In the genomic region with DNA sequence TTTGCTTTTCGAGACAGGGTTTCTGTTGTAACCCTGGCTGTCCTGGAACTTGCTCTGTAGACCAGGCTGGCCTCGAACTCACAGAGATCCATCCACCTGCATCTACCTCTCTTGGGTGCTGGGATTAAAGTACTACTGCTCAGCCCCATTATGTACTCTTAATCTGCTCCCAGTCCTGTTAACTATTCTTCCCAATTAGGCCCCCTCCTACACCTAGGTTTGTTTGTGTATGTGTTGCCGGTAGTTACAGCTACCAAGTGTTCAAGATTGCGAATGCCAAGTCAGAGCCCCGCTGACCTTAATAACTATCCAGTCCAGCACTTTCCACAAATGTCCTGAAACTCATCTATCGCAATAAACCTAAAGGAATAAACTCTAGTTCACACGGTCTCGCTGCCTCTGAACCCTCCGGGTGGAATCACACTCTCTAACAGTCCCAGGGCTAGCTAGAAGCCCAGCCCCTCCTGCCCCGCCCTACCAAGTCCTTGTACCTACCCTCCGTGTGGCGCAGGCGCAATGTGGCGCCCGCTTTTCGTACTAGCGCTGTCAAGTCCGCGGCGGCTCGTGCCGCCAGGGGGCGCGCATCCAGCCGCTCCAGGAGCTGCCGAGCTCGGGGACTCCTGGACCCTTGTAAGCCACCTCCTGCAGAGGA, we compare ENCODE assay signal across 8 mouse cellular contexts. TPM values are rescaled to one million over a fixed set of nuclear protein-coding genes. Genes with fewer than 3 reads are reported as not detected.
DNase-seq lines count a peak whose midpoint lies in the region; ATAC-seq and TF ChIP-seq lines count a peak whose summit lies in the region.

No protein-coding gene starts in this region.

- peak; percentile 67 for TF ChIP-seq CTCF in bone marrow, adult 2 months (IDR thresholded peaks at IDR 0.05; ENCODE audit: control insufficient read depth, insufficient read depth, low read length)
- peak; percentile 60; the same call in 1 of the 2 replicates for TF ChIP-seq CTCF in spleen, adult 2 months (IDR thresholded peaks at IDR 0.05; ENCODE audit: extremely low read depth, insufficient read depth, insufficient read length, insufficient replicate concordance)

- H3K9ac ChIP-seq in embryonic facial prominence, embryonic 15.5 days, result no peak overlapping the region
- no peak overlapping the region; the same call in 1 of the 2 replicates for H3K9ac ChIP-seq in limb, embryonic 14.5 days (ENCODE audit: low read depth, low read length, severe bottlenecking)
- no peak overlapping the region for H3K9ac ChIP-seq in midbrain, embryonic 16.5 days (ENCODE audit: low read depth, low read length)

- no peaks in the 10 kb centered on the region for H3K9me3 ChIP-seq in embryonic facial prominence, embryonic 15.5 days (replicated peaks)
- no peaks in the 10 kb centered on the region for H3K9me3 ChIP-seq in limb, embryonic 14.5 days (ENCODE audit: control insufficient read depth, low read length)
- H3K9me3 ChIP-seq in midbrain, embryonic 16.5 days (replicated peaks; ENCODE audit: control insufficient read depth, low read length, poor library complexity, severe bottlenecking), result no peaks in the 10 kb centered on the region

- no peak overlapping the region; the same call in 1 of the 2 replicates for H3K27ac ChIP-seq in bone marrow, adult 2 months (ENCODE audit: control insufficient read depth, insufficient read depth, low read depth, low read length, poor library complexity)
- H3K27ac ChIP-seq in embryonic facial prominence, embryonic 15.5 days (replicated peaks), result no peak overlapping the region; the same call in 1 of the 2 replicates
- no peak overlapping the region for H3K27ac ChIP-seq in limb, embryonic 14.5 days (replicated peaks; ENCODE audit: low read depth, low read length)
- no peak overlapping the region for H3K27ac ChIP-seq in midbrain, embryonic 16.5 days (ENCODE audit: low read length)
- peak overlapping the region; percentile 41 for H3K27ac ChIP-seq in spleen, adult 2 months (ENCODE audit: insufficient read depth, low read length)

- no peaks in the 10 kb centered on the region for H3K36me3 ChIP-seq in embryonic facial prominence, embryonic 15.5 days
- no peaks in the 10 kb centered on the region for H3K36me3 ChIP-seq in limb, embryonic 14.5 days (ENCODE audit: control insufficient read depth, insufficient read depth, low read length)
- H3K36me3 ChIP-seq in midbrain, embryonic 16.5 days (ENCODE audit: control insufficient read depth, insufficient read depth, low read length), result no peaks in the 10 kb centered on the region
- H3K36me3 ChIP-seq in spleen, adult 2 months (ENCODE audit: control insufficient read depth, insufficient read depth, low read length), result no peaks in the 10 kb centered on the region

- H3K4me3 ChIP-seq in bone marrow, adult 2 months (replicated peaks; ENCODE audit: control insufficient read depth, low read depth, low read length), result peak overlapping the region; percentile 37
- peak overlapping the region; percentile 32 for H3K4me3 ChIP-seq in embryonic facial prominence, embryonic 15.5 days (replicated peaks)
- H3K4me3 ChIP-seq in limb, embryonic 14.5 days (replicated peaks; ENCODE audit: low read length), result peak overlapping the region; percentile 29
- H3K4me3 ChIP-seq in midbrain, embryonic 16.5 days (ENCODE audit: low read depth, low read length), result peak overlapping the region; percentile 27
- H3K4me3 ChIP-seq in spleen, adult 2 months (ENCODE audit: extremely low read depth, insufficient read depth, insufficient read length), result peak overlapping the region; percentile 36

- peak; percentile 91 for DNase-seq in A20 (ENCODE audit: low read depth, low spot score)
- peak; percentile 88 to 91 for DNase-seq in heart, adult 9 months (ENCODE audit: low spot score in 2 of 2)
- peak; percentile 97 for DNase-seq in kidney, adult 9 months
- DNase-seq in limb, embryonic 14.5 days (ENCODE audit: low spot score), result peak; percentile 90
- peak; percentile 74 to 83 for DNase-seq in spleen, adult 2 months (ENCODE audit: low read depth in 1 of 2, low spot score in 2 of 2)

- peak; percentile 92 for ATAC-seq in embryonic facial prominence, embryonic 15.5 days (ENCODE audit: insufficient number of reproducible peaks, low FRiP score, low TSS enrichment, low read depth)
- peak; percentile 91 for ATAC-seq in limb, embryonic 14.5 days (ENCODE audit: low FRiP score, low read depth)
- peak; percentile 88 for ATAC-seq in midbrain, embryonic 16.5 days

- no peaks in the 10 kb centered on the region; the same call in 1 of the 2 replicates for H3K4me1 ChIP-seq in bone marrow, adult 2 months (ENCODE audit: control insufficient read depth, insufficient read depth, low read length)
- H3K4me1 ChIP-seq in embryonic facial prominence, embryonic 15.5 days, result 0 out of 2 replicates have a peak, but pooled peaks cover 5% of the 10 kb centered on the region
- H3K4me1 ChIP-seq in limb, embryonic 14.5 days (ENCODE audit: control insufficient read depth, insufficient read depth, low read length), result no peaks in the 10 kb centered on the region
- no peaks in the 10 kb centered on the region for H3K4me1 ChIP-seq in midbrain, embryonic 16.5 days (ENCODE audit: control insufficient read depth, insufficient read depth, low read length)
- H3K4me1 ChIP-seq in spleen, adult 2 months (ENCODE audit: control insufficient read depth, insufficient read depth, insufficient read length), result no peaks in the 10 kb centered on the region; the same call in 1 of the 2 replicates

- 14% methylated on average over 27 of the region's 27 CpGs for WGBS in bone marrow, adult 2 months
- 18% methylated on average over 27 of the region's 27 CpGs for WGBS in embryonic facial prominence, embryonic 15.5 days
- WGBS in limb, embryonic 14.5 days, result 15% methylated on average over 25 of the region's 27 CpGs
- WGBS in midbrain, embryonic 16.5 days, result 20% methylated on average over 25 of the region's 27 CpGs
- WGBS in spleen, adult 2 months, result 23% methylated on average over 27 of the region's 27 CpGs

- TF ChIP-seq POLR2A in bone marrow, adult 2 months (IDR thresholded peaks at IDR 0.05; ENCODE audit: borderline replicate concordance, control insufficient read depth, low read depth, low read length), result no peak
- no peak for TF ChIP-seq POLR2A in limb, embryonic 14.5 days (IDR thresholded peaks at IDR 0.05; ENCODE audit: borderline replicate concordance, extremely low read depth, insufficient read depth, insufficient read length)
- no peak for TF ChIP-seq POLR2A in spleen, adult 2 months (IDR thresholded peaks at IDR 0.05; ENCODE audit: low read depth, low read length)

- H3K4me2 ChIP-seq in embryonic facial prominence, embryonic 15.5 days (replicated peaks), result peak overlapping the region; percentile 56
- peak overlapping the region; percentile 43 for H3K4me2 ChIP-seq in limb, embryonic 14.5 days (replicated peaks; ENCODE audit: low read depth, low read length, severe bottlenecking)
- peak overlapping the region; percentile 57 for H3K4me2 ChIP-seq in midbrain, embryonic 16.5 days (ENCODE audit: low read length)

- H3K27me3 ChIP-seq in embryonic facial prominence, embryonic 15.5 days, result no peaks in the 10 kb centered on the region
- H3K27me3 ChIP-seq in limb, embryonic 14.5 days (ENCODE audit: control insufficient read depth, insufficient read depth, low read length), result no peaks in the 10 kb centered on the region
- no peaks in the 10 kb centered on the region for H3K27me3 ChIP-seq in midbrain, embryonic 16.5 days (ENCODE audit: control insufficient read depth, insufficient read depth, low read depth, low read length)
- no peaks in the 10 kb centered on the region for H3K27me3 ChIP-seq in spleen, adult 2 months (ENCODE audit: control insufficient read depth, insufficient read depth, low read length)

RNA-seq across cellular contexts. Expression of a gene that starts 1.5 kb away (rescaled TPM):
- not detected in 2 replicates for polyA plus RNA-seq in bone marrow, adult 2 months (2011; ENCODE audit: insufficient read depth, insufficient read length, low replicate concordance, missing spikeins)
- polyA plus RNA-seq in embryonic facial prominence, embryonic 15.5 days (2015; fragmentation: Nextera tagmentation; extraction: Ambion mirVana), result 0.46 and 0.48 TPM in 2 replicates
- polyA plus RNA-seq in limb, embryonic 14.5 days (2012; rRNA removed), result 0.38 and 0.55 TPM in 2 replicates
- 0.73 and 0.87 TPM in 2 replicates for polyA plus RNA-seq in limb, embryonic 14.5 days (2014; fragmentation: Nextera tagmentation; extraction: Ambion mirVana)
- polyA plus RNA-seq in midbrain, embryonic 16.5 days (2015; fragmentation: Nextera tagmentation; extraction: Ambion mirVana), result 0.10 and 0.13 TPM in 2 replicates
- 0.29 and 0.52 TPM in 2 replicates for polyA plus RNA-seq in spleen, adult 2 months (2012; rRNA removed)

RNA-seq across cellular contexts. Expression of a gene that starts 8.3 kb away (rescaled TPM):
- 5.3 and 33.2 TPM in 2 replicates for polyA plus RNA-seq in bone marrow, adult 2 months (2011; ENCODE audit: insufficient read depth, insufficient read length, low replicate concordance, missing spikeins)
- polyA plus RNA-seq in embryonic facial prominence, embryonic 15.5 days (2015; fragmentation: Nextera tagmentation; extraction: Ambion mirVana), result 171 and 180 TPM in 2 replicates
- 196 and 259 TPM in 2 replicates for polyA plus RNA-seq in limb, embryonic 14.5 days (2012; rRNA removed)
- 190 and 201 TPM in 2 replicates for polyA plus RNA-seq in limb, embryonic 14.5 days (2014; fragmentation: Nextera tagmentation; extraction: Ambion mirVana)
- 13.9 and 18.3 TPM in 2 replicates for polyA plus RNA-seq in midbrain, embryonic 16.5 days (2015; fragmentation: Nextera tagmentation; extraction: Ambion mirVana)
- 88.2 and 90.0 TPM in 2 replicates for polyA plus RNA-seq in spleen, adult 2 months (2012; rRNA removed)

RNA-seq across cellular contexts. Expression of a gene that starts 17.4 kb away (rescaled TPM):
- 17.6 and 19.1 TPM in 2 replicates for polyA plus RNA-seq in bone marrow, adult 2 months (2011; ENCODE audit: insufficient read depth, insufficient read length, low replicate concordance, missing spikeins)
- 37.4 and 37.9 TPM in 2 replicates for polyA plus RNA-seq in embryonic facial prominence, embryonic 15.5 days (2015; fragmentation: Nextera tagmentation; extraction: Ambion mirVana)
- polyA plus RNA-seq in limb, embryonic 14.5 days (2012; rRNA removed), result 20.5 and 28.9 TPM in 2 replicates
- polyA plus RNA-seq in limb, embryonic 14.5 days (2014; fragmentation: Nextera tagmentation; extraction: Ambion mirVana), result 37.8 and 43.9 TPM in 2 replicates
- polyA plus RNA-seq in midbrain, embryonic 16.5 days (2015; fragmentation: Nextera tagmentation; extraction: Ambion mirVana), result 49.0 and 49.9 TPM in 2 replicates
- polyA plus RNA-seq in spleen, adult 2 months (2012; rRNA removed), result 6.1 and 6.2 TPM in 2 replicates

RNA-seq across cellular contexts. Expression of a gene that starts 22.5 kb away (rescaled TPM):
- polyA plus RNA-seq in bone marrow, adult 2 months (2011; ENCODE audit: insufficient read depth, insufficient read length, low replicate concordance, missing spikeins), result 10.7 and 22.4 TPM in 2 replicates
- polyA plus RNA-seq in embryonic facial prominence, embryonic 15.5 days (2015; fragmentation: Nextera tagmentation; extraction: Ambion mirVana), result 15.2 and 16.6 TPM in 2 replicates
- polyA plus RNA-seq in limb, embryonic 14.5 days (2012; rRNA removed), result 23.4 and 27.5 TPM in 2 replicates
- 9.5 and 13.8 TPM in 2 replicates for polyA plus RNA-seq in limb, embryonic 14.5 days (2014; fragmentation: Nextera tagmentation; extraction: Ambion mirVana)
- 1.5 and 1.9 TPM in 2 replicates for polyA plus RNA-seq in midbrain, embryonic 16.5 days (2015; fragmentation: Nextera tagmentation; extraction: Ambion mirVana)
- polyA plus RNA-seq in spleen, adult 2 months (2012; rRNA removed), result 27.1 and 30.6 TPM in 2 replicates

RNA-seq across cellular contexts. Expression of a gene that starts 34.6 kb away (rescaled TPM):
- polyA plus RNA-seq in bone marrow, adult 2 months (2011; ENCODE audit: insufficient read depth, insufficient read length, low replicate concordance, missing spikeins), result 54.7 and 91.1 TPM in 2 replicates
- polyA plus RNA-seq in embryonic facial prominence, embryonic 15.5 days (2015; fragmentation: Nextera tagmentation; extraction: Ambion mirVana), result 40.6 and 48.0 TPM in 2 replicates
- polyA plus RNA-seq in limb, embryonic 14.5 days (2012; rRNA removed), result 48.6 and 56.5 TPM in 2 replicates
- 20.4 and 25.3 TPM in 2 replicates for polyA plus RNA-seq in limb, embryonic 14.5 days (2014; fragmentation: Nextera tagmentation; extraction: Ambion mirVana)
- polyA plus RNA-seq in midbrain, embryonic 16.5 days (2015; fragmentation: Nextera tagmentation; extraction: Ambion mirVana), result 29.9 and 30.8 TPM in 2 replicates
- polyA plus RNA-seq in spleen, adult 2 months (2012; rRNA removed), result 38.4 and 41.7 TPM in 2 replicates
